Mouse (Mus musculus): Measurements from ENCODE around the gene Gm37240.

DNA sequence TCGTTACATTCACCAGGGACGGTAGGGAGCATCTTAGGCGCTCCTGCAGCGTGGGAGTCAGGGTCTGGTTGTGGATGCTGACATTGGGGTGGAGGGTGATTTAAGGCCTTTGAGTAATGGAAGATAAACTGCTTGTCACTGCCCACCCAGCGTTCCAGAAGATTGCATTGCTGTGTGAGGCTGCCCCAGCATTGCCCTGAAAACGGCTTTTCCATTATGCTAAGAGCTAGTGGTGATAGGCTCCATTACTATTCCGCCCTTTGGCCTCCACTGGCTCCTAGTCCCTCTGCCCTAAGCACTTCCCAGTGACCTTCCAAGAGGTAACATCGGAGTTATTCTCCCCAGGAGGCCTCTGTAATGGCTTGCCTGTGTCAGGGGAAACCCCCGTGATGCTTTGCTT, 683.7 kb downstream of the Gm37240 start:
- TF ChIP-seq MAFK (IDR thresholded peaks at IDR 0.05; ENCODE audit: insufficient read depth, low read depth, low read length) (no peak), ZC3H11A (IDR thresholded peaks at IDR 0.05; ENCODE audit: borderline replicate concordance, low read depth, low read length) (no peak)

Measured in ES-E14 (cell line).